Mouse (Mus musculus) thymus, postnatal 4 days (tissue): ENCODE results near the gene Arid1a.
A peak's percentile ranks its signal among the peaks of the same experiment; 100 is the strongest.
"Not testable (repeated sequence)": the region's sequence is repeated elsewhere in the genome, so short reads cannot be mapped to it uniquely, and the experiment has no call there.

ENCODE experiments used
- DNase-seq: peaks from one replicate; pipeline ENCODE4 v3.0.0; 2021

The Arid1a gene

DNA sequence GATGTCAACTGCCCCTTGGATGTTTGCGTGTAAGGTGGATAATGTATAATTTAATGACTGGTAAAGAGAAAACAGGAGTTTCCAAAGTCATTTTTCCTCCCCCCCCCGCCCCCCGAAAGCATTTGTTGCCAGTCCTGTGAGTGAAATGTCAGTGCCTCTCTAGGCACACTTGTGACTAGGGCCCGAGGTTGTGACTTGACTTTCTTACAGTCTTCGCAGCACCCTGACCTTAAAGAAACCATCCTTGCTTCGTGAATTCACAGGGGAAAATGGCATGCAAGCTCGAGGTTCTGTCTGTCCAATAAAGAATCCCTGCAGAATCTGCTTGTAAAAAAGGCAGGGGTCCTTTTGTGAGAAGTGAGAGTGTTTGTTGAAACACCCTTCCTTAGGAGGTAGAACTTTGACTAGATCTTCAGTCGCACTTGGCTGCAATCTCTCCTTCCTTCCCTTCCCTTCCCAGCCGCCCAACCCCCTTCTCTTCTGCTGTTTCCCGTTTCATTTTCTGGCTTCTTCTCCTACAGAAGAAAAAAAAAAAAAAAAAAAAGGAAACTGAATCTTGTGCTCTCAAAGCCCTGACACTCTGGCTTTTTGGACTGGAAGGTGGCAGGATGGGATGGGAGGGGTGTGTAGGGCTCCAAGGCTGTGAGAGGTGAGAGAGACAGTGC is 82.8 kb downstream of the Arid1a start:
- DNase-seq = no peak

DNA sequence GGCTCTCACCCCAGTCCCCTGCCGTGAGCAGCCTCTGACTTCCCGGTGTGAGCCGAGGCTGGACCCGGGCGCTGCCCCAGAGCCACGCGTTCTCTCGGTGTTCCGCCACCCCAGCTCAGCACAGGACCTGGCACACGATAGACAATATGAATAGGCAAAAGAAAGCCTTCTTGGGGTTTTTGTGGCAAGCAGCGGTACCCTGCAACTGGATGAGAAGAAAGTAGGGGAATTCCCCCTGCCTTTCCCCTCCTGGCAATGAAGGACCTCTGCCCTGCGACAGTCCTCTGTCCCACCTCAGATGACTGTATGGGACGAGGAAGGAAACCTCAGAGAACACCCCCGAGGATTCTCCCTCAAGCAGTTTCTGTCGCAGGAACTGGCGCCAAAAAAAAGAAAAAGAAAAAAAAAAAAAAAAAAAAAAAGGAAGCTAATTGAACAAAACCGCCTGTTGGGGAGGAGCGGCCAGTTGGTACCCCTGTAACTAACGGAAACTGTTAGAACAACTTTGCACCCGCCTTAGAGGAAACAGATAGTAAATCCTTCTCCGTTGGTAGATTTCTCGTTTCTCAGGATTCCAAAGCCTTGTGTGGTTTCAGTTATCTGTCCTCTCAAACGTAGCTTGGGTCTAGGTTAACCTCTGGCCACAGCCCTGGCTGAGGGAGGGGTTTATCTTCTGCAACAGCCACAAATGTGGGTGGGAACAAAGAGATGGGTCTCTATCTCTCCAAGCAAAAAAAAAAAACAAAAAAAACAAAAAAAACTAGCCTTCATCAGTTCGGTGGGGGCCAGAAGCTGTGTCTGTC is 83.5 kb downstream of the Arid1a start:
- DNase-seq = no peak

DNA sequence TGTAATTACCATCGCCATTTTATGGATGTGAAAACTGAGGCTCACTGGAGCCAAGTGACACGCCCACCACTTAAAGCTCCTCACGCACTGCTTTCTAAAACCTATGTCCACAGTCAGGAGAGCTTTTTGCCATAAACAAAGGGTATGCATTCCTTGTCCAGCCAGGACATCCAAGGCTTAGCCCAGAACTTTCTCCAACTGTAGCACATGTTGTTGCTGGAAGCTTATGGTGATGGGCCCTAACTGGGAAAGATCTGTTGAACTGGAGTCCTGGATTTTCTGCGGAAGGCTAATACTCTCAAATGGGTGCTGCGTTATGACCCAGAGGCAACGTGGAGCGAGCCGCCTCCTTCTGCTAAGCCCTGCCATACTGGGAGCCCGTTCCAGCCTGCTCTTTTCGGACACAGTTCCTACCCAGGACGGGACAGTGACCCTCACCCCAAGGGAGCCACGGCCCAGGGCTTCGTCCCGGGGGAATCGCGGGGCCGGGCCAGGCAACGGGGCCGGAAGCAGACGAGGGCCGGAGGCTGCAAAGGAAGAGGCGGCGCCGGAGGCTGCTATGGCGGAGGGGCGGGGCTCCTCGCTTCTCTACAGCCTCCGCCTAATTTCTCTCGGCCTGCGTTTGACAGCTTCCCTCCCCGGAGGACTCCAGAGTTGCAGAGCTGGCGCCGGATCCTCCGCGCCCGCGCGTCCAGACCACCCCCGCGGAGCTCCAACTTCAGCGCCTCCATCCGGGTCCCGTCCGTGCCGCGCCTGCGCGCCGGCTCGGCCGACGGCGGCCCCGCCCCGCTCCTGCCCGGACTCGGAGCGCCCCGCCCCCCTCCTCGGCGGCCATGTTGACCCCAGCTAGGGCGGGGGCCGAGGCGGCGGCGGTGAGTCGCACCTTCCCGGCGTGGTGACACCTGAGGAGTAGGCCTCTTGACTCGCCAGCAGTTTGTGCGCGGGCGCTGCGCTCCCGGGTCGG is 84.4 kb downstream of the Arid1a start, which contains the start of gene Pigv:
Gene Pigv, minus strand, starts transcription at position 767 of the 964 bp plus-strand sequence.
- peak; percentile 99 for DNase-seq

DNA sequence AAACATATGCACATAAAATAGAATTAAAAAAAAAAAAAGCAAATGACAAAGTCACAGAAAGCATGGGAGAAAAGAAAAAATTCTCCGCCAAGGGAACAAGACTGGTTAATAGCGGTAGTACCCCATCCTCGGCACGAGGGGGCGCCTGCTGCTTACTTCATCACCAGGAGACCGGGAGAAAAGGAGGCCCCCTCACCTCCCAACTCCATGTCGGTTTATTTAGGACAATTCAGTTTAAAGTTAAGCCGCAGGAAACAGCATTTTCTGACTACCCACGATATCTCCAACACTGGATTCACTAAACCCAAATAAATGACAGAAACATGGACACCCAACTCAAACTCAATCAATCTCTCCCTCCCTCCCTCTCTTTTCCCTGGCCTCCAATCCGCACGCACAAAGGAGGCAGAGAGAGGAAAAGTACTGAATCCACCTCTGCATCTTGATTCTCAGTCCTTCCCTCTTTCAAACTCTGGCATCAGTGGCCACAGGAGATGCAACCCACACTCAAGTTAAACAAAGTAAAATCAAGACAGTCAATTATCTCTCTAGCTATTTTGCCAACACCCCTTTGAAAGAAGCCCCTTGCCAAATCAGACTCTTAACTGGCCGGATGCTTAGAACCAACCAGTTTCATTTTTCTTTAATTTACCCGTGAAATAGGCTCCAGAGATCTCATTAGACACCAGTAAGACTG is 85.2 kb downstream of the Arid1a start:
- peak; percentile 88 for DNase-seq

DNA sequence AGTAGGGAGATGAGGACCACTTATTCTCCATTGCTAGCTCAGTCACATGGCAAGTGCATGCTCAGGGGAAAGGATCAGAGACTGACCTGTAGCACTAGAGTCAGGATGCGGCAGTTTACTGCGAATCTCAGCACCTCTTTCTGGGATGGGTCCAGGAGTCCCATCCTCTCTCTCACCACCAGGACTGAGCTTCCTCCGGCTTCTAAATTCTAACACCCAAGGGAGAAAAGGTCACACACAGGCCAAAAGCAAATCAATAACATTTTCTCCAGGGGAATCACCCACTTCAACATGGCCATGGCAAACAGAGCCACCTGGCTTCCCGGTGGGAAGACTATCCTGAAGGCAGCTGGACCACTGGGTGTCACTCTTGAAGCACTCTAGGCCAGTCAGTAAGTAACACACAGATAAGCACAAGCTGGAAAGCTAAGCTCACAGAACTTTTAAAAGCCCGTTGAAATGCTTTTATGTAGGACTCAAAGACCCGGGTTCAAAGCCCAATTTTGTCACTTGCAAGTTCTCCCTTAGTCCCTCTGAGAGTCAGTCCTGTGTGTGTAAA is 86.8 kb downstream of the Arid1a start:
- DNase-seq = no peak

DNA sequence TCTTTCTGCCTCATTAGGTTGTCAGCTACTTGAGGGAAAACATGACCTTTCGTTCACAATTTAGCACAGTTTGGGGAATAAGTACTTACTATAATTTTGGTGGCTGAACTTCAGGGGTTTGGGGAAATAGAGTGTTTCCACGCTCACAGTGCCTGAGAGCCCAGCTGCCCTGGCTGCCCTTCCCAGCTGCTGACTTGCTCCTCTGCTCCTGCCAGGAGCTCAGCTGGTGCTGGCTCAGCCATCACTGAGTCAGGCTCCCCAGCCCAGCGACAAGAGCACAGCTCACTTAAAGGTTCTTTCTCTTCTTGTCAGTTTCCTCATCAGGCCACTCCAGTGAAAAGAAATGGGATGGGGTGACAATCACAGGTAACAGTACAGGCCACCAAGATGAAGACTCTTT is 88.0 kb downstream of the Arid1a start:
- DNase-seq = no peak

DNA sequence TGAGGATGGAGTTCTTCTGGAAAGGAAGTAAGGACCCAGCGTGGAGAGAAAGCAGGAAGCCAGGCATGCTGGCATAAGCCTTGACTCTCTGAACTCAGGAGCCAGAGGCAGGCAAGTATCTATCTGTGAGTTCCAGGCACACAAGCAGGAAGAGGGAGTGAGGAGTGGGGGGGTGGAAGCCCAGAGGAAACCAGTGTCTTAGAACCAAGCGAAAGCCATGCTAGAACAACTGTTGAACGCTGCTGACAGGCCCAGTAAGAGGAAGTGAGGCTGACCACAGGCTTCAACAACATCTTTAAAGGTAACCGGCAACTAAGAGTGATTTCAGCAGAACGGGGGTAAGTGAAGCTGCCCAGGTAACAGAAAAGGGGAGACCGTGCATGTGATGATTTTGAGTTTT is 90.4 kb downstream of the Arid1a start:
- no peak for DNase-seq

DNA sequence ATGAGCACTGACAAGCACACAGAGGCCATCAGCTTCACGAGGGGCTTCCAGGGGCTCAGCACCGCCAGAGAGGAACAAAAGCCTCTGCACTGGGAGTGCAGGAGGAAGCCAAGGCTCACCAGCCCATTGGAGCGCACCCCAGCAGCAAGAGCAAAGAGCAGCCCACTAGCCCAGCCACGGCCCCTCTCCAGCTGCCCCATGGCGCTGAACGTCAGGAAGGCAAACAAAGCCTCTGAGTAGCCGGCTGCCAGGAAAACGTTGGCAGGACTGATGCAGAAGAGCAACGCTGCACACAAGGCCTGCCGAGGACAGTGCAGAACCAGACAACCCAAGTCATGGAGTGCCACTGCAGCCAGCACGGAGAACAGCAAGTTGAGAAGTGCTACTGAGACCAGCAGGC is 91.5 kb downstream of the Arid1a start:
- DNase-seq = no peak

DNA sequence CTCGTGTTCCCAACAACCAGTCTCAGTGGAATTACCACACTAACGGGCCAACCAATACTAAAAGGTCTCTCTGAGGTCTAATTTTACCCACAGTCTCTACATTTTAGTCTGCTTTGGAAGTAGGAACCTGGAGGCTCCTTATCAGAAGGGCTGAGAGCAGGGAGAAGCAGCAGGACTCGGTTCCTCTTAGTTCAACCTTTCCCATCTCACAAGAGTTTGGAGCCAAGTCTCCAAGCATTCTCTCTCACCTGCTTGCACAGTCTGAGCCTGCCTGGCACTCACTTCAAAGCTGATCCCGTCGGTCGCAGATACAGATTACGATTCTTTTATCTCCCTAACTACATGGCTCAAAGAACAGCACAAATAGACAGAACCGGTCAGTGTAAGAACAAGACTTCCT is 93.6 kb downstream of the Arid1a start:
- DNase-seq = no peak

DNA sequence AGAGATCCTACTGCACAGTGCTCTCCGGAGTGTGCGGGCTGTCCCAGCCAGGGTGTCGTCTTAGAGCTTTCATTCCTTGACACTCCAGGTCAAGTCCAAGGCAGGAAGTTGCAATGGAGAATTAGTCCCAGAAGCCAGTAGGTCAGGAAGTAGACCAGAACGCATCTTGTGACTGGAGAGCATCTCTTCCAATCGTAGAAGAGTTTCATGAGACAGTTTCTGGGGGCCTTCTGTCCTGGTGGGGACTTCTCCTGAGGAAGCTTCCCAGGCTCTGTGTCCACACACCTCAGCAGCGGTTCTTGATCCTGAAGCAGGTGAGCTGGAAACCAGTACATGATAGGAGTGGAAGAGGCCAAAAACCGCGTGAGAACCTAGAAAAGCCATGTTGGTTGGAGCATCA is 94.1 kb downstream of the Arid1a start:
- no peak for DNase-seq

DNA sequence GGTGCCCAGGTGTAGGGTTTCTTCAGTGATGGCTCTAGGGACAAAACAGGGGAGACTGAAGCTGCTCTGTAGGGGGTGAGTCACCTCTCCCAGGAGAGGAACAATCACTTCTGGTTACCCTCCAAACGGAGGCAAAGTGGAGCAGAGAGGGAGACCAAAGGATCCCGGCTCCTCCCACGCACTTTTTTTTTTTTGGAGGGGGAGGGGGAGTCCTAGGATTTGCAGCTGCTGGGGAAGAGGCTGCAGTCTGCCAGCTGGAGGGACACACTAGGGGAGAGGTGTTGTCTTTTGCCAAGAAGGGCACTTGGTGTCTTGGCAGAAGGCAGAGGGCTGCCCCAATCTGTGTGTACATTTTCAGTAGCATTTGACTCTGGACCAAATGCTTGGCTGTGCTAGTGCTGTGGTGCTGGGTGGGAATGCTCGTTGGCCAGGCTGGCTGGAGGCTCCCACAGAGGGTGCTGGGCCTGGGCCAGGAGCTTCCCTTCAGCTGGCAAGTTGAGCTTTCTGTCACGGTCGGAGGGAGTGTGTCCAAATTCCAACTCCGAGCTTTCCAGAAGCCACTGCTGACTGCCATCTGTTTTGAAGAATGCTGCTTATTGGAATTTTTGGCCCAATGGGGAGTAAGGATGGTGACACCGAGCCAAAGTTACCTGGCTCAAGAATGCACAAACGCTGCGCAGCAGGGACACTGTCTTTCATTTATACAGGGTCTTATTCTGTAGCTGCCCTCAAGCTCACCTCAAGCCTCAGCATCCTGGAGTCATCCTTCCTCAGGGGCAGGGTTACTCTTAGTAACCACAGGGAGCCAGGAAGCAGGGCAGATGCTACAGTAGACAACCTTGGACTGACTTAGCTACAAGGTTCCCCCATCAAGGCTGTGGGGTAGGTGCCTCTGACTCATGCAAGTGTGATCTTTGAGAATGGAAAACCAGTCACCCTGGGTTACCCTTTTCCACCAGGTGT is 96.1 kb downstream of the Arid1a start:
- DNase-seq = no peak

DNA sequence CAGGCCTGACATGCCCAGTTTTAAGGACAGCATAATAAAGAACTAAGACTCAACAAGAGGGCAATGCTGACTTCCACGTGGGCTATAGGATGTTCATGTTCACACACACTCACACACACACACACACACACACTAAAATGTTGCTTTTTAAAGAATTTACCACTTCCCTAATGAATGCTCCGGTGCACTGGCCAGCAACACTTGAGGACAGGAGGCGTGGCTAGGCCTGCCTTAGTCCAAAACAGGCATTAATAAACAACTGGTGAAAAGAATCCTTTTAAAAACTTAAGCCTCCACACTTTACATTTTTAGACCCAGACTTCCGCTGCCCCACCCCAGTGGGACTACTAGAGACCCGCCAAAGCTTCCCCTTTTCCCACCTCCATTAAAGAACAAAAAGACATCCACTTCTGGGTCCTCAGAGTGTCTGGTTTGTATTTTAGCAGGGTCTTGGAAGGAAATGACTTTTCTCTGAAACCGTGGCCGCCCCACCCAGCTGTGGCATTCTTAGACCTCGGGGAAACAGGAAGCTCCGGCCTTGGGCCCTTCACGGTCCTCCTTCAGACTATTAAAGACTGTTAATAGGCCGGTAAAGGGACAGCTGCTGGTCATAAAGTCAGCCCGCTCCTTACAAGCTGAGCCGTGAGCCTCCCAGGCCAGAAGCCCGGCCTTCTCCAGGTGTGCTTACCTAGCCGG is 96.9 kb downstream of the Arid1a start:
- DNase-seq = no peak

DNA sequence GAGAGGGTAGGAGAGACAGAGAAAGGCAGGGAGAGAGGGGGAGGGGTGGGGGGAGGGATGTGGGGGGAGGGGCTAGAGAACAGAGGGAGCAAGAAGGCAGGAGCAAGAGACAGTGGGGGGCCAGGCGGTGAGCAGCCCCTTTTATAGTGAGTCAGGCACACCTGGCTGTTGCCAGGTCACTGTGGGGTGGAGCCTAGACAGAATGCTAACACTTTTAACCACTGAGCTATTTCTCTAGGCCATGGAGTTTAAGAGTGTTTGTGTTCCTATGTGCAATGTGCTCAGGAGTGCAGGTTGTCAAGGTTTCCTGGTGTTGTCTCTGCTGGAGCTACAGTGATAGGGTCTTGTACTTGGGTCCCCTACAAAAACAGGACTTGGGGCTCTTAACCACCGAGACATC is 97.8 kb downstream of the Arid1a start:
- no peak for DNase-seq

DNA sequence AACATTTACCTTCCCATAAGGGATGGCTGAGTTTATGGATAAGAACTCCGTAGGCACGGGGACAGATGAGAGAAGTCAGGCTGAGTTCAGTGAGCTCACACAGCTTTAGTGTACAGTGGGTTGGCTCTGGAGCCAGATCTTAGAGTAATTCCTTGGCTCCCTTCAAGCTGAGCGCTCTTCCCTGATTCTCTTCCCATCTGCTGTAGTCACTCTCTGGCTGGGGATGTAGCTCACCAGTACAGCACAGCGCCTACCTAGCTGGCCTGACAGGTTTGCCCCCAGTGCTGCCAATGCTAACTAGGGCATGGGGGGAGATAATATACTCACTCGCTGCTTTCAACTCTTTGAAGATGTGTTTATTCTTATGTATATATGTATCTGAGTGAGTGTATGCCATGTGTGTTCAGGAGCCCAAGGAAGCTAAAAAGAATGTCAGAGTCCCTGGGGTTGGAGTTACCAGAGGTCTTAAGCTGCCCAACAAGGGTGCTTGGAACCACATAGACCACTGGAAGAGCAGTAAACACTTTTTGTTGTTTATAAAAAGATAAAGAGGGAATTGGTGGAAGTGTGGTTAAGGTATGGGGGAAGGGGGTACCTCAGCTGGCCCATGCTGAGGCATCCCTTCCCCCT is 98.6 kb downstream of the Arid1a start:
- DNase-seq = no peak

DNA sequence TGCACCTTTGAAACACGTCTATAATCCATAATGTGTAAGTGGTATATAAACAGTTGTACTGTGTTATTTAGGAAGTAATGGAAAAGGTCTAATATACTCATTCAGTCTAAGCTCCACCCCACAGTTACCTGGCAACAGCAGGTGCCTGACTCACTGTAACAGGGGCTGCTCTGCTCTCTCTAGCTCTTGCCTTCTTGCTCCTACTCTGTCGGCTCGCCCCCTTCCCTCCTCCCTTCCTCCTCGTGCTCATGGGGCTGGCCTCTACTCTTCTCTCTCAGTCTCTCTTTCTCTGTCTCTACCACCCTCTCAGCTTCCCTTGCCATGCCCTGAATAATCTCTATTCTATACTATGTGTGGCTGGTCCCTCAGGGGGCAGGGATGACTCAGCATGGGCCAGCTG is 99.6 kb downstream of the Arid1a start:
- no peak for DNase-seq

DNA sequence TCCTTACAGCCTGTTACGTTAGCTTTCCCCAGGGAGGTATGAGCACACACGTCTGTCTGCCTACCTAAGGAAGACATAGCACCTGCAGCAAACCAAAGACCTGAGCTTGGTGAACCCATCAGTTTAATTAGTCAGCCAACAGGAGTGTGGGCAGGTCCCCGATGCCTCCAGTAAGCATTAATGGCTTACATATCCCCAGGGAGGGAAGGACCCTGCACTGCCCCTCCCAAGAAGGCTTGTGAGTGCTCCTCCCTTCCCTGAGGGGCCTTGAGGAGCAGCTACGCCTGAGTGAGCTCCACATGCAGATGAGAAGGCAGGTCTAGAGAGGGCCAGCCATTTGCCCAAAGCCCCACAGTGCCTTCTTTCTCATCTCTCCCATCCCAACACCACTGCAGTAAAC is 100.3 kb downstream of the Arid1a start:
- no peak for DNase-seq

DNA sequence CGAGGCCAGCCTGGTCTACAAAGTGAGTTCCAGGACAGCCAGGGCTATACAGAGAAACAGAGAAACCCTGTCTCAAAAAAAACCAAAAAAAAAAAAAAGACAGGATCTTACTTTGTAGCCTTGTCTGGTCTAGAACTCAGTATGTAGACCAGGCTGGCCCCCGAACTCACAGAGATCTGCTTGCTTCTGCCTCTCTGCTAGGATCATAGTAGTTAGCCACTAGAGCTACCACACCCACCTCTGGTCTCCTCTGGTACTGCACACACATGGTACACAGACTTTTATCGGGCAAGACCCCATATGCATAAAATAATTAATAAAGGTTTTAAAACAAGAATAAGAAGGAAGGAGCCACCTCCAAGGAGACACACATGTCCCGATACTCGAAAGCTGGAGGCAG is 102.5 kb downstream of the Arid1a start:
- not testable (repeated sequence) for DNase-seq

DNA sequence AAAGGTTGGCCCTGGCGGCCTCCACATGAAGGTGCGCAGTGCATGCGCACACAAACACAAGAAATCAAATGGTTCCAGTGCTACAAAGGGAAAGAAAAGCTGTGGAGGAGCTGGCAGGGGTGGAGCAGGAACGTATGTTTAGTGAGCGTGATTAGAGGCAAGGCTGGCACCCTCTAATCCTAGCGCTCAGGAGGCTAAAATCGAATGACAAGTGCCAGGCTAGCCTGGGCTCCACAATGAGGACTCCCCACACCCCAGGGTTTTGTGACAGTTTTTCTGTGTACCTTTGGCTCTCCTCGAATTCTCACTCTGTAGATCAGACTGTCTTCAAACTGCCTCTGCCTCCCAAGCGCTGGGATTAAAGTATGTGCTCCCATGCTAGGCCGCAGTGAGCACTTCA is 103.8 kb downstream of the Arid1a start:
- no peak for DNase-seq

DNA sequence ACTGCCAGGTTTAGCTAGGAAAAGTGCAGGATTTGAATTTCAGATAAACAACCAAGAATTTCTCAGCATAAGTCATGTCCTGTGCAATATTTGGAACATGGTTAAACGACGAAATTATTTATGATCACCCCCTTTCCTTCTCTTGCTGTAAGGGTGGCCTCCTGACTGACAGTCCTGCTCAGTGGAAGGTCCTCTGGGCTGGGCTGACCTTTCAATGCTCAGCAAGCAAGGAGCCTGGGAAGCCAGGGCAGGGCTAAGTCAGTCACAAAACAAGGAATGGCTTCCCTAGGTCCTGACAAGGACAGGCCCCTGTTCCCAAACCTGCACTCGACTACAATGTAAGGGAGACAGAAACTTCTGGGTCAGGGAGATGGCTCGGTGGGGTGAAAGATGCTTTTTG is 104.6 kb downstream of the Arid1a start:
- DNase-seq = no peak

DNA sequence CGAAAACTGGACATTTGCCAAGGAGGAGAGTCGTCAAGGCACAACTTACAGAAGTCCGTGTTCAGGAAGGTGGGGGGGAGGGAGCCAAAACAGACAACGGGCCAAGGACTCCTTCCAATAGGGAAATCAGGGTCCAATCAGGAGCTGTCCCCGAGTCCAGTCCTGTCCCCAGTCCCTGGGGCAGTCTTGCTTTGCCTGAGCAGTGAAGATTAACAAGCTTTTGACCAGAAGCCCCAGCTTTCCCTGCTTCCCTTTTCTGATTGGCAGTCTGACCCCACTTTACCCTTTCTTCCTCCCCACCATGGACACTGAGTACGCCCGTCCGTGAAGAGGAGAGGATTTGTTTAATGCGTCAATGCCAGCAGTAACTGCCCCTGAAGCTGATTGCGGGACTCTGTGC is 105.1 kb downstream of the Arid1a start:
- DNase-seq = no peak
